Mouse (Mus musculus) G1E-ER4 (cell line): ENCODE measurements around the gene Ptpre. TPM values are rescaled to one million over a fixed set of nuclear protein-coding genes. Genes with fewer than 3 reads are reported as not detected.

Experiments
- GATA1 ChIP-seq: IDR thresholded peaks from one replicate; pipeline ENCODE4 v1.8.0; 2012; ENCODE audit warnings: low read length, inconsistent platforms
- polyA plus RNA-seq: library from polyadenylated mRNA; stranded (reverse); fragments of >175 nt; gene quantifications from 2 replicates; pipeline ENCODE4 v1.2.3, GENCODE M21; 2012

The Ptpre gene
- 23.2 and 25.0 TPM in 2 replicates for polyA plus RNA-seq

DNA sequence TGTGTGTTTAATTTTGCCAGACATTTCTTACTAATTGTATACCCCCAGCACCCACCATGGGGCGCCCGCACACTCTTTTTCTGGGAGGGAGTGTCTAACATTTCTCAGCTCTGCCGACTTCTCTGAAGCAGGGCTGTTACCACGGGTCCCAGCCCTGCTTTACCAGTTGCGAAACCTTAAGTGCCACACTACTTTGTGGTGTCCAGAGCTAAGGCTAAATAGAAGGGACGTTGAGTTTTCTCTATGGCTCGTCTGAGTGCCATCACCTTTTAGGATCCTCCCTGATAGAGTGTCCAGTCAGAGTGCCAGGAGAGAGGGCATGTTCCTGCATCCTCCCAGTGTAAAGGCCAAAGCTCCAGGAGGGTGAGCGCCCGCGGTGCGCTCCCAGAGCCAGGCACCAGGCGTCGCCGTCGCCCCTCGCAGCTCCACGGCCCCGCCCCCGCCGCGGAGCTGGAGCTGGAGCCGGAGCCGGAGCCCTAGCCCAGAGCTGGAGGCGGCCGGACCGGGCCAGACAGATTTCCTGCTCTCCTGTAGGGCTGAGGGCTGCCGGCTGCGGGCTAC lies at the start of gene Ptpre:
Ptpre (plus strand) TSS at position 141 of the 561 bp plus-strand sequence.
- no peak for TF ChIP-seq GATA1

DNA sequence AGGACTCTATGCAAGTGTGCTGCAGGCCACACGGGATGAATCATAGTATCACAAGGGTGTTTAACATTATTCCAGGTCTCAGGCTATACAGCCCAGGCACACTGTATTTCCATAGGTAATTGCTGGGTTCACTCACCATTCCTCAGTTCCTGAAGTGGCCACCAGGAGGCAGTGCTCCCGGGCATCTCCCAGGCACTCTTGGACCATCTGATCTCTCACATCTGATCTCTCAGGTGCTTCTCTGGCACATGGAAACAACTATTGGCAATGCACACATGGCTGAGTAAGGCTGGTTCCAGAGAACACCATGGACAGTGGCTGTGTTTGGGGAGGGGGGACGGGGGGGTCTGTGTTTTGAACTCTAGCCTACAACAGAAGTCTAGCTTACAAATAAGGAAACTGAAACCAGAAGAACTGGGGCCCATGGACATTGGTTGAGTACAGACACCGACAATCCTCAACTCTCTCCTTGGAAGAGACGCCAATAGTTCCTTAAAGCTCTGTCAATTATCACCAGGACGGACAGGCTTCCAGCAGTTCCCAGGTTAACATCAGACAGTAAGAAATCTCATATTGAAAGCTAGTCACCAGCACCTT lies 49.0 kb upstream of the Ptpre start:
- TF ChIP-seq GATA1, result no peak

DNA sequence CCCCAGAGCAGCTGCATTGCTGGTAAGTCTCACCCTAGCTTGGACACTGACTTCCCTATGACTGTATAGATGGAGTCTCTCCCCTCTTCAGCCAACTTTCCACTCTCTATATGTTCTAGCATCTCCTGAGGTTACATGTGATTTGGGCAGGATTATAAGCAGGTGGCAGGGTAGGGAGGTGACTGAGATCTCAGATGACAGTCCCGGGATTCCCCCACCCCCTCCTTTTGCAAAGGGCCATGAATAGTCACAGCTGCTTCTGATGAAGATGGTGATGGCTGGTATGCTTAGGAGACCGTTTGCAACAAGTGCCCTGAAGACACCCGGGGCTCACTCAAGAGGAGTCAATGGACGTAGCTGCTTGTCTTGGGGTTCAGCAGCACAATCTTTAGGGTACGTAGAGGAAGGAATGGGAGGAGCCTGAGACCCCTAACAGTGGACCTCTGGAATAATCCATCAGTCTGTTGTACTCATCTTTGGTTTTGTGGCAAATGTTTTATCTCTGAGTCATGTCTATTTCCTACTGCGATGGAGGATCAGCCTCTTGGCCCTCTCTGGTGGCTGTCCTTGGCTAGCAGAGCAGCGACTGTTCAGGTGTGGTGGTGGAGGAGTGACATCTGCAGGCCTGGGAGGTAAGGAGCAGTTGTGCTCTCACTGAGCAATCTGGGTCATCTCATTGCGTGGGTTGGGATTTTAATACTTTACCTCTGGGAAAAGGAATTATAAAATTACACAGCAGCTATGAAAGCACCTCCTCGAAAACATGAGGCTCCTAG lies 47.4 kb upstream of the Ptpre start:
- TF ChIP-seq GATA1, result no peak

DNA sequence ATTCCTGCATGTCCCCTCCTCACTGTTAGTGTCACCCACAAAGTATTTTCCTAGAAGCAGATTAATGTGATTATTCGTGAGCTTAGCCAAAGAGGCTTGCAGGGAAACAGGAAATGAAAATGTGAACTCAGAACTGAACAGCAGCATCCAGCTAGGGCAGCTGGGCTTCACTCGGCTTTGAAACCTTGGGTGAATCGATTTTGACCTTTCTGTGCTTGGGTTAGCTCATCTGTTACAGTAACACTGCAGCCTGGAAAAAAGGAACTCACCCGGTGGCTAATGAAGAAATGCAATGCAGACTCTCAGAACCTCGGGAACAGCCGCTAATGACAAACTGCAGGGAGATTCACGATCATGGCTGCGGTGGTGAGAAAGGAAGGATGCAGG lies 46.8 kb upstream of the Ptpre start:
- no peak for TF ChIP-seq GATA1

DNA sequence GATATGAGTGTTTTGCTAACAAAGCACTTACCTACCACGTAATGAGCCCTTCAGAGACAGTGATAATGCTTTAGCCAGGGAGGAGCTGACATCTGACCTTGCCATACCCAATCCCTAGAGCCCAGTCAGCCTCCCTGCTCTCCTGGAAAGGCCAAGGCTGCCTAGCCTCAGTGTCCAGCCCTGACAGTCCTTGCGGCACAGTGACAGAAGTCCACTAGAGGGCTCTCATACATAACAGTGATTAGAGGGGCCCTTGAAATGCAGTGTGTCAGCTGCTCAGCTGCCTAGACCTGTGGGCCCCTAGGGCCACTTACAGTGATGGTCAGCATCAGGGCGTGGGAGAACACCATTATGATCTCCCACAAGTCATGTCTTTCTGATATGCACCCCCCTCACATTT lies 42.0 kb upstream of the Ptpre start:
- TF ChIP-seq GATA1, result no peak

DNA sequence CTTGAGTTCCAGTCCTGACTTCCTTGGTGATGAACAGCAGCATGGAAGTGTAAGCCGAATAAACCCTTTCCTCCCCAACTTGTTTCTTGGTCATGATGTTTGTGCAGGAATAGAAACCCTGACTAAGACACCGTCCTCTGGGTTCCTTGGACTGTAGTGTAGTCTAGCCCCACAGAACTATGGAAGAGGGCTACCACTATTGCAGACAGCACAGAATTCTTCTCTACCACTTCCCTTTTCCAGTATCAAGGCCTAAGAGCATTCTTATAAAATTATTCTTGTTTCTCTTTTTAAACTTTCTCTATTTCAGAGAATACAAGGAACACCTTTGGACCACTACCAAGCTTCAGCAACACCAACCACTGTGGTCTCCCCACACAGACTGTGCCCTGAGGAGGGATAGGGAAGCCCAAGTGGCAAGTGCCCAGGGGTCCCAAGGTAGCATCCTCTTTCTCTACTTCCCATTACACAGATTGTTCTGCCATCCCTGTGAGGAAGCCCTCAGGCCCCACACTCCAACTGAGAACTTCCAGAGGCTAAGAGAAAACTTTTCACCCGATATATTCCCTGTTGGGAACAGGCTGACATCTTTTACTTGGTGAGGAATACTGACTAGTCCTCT lies 38.6 kb upstream of the Ptpre start:
- TF ChIP-seq GATA1, result no peak

DNA sequence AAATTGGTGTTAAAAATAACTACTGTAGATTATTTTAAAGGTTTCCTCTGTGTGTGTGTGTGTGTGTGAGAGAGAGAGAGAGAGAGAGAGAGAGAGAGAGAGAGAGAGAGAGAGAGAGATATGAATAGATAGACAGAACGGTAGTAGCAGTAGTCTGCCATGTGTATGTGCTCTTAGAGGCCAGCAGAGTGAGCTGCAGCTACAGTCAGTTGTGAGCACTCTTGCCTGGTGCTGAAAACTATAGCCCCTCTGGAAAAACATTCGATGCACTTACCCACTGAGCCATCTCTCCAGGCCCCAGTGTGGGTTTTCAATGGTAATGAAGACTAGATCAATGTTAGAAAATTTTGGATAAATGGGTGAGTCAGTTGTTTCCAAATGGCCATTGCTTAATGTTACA lies 37.9 kb upstream of the Ptpre start:
- TF ChIP-seq GATA1, result no peak

DNA sequence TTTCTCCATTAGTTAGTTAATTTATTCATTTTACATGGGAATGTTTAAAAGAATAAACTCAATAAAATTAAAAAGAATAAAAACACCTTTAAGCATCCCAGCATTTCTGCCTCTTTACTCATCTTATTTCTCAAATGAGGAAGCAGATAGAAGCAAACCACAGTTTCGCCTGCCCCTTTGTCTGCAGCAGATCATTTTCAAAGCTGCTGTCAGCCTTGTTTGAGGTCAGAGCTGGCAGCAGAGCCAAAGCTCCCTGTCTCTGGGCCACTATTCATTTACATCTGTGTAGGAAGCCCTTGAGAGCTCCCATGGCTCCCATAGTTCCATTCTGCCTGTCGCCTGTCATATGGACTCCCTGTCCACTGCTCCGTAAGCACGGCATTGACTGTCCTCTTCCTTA lies 28.7 kb upstream of the Ptpre start:
- TF ChIP-seq GATA1, result no peak

DNA sequence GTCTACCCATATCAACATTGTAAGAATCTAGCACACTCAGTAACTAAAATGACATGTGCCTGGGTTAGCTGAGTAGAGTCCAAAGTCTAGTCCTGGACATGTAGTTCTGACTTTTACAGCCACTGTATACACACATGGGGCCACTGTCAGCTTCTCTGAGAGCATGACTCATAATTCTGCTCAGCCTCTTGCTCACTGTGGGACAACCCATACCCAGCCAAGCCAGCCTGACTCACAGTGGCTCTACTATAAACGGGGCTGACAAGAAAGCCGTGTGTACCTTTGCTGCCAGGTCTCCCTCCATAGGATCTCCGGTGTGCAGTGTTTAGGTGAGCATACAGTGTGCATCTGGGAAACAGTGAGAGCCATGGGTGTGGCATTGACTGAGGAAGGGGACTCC lies 28.0 kb upstream of the Ptpre start:
- TF ChIP-seq GATA1, result no peak

DNA sequence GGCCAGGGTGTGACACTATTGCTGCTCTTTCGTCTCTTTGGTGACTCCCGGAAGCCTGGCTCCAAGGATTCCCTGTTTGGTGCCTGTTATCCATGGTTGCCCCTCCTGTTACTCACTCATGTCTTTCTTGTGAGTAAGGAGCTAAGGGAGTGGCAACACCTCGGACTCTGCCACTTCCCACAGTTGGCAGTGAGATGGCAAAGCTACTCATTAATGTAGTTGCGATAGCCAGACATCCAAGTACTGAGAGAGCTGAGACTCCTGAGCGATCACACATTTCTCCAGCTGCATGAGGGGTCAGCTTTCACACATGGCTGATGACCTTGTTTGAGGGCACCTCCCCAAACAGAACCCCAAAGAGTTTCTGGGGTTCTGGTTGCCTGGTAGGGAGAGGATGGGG lies 26.9 kb upstream of the Ptpre start:
- TF ChIP-seq GATA1, result no peak

DNA sequence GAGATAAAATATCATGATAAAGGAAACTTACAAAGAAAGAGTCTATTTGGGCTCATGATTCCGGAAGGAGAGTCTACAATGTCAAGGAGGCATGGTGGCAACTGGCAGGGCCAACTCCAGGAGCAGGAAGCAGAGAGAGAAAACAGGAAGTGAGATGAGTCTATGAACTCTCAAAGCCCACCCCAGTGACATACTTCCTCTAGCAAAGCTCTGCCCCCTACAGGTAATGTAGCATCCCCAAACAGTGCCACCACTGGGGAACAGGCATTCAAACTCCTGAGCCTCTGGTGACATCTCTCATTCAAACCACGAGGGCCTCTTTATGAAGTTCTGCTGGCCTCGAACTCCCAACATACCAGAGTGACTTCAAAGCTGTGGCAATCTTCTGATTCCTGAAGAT lies 25.6 kb upstream of the Ptpre start:
- TF ChIP-seq GATA1, result no peak

DNA sequence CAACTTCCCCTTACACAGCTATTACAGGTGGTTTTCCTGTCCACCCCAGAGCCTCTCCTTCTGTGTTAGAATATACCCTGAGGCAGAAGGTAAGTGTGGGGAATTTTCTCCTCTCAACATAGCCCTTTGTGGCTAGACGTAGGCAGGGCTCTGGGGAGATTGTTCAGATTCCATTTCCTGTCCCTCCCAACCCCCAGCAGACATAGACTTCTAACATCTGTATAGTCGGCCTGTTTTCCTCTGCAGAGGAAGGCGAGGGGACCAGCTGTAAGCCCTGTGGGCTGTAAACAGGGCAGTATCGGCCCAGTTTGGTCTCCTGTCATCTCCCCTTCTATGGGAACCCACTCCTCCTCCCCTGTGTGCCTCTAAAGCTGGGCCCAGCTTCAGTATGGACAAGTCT lies 20.1 kb upstream of the Ptpre start:
- TF ChIP-seq GATA1, result no peak

DNA sequence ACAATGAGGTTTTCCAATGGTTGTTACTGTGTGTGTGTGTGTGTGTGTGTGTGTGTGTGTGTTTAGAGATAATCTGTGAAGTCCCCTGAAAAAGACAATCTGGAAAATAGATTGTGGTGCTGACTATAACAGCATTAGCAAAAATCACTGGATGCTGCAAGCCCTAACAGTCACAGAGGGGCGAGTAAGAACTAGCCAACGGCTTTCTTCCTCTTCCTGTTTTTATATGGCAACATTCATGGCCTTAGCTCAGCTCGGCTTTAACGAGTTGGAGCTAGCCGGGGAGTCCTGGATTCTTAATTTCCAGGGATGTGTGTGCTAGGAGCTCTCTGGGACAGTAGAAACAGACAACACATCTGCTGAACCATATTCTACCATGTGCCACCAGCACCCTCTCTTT lies 17.0 kb upstream of the Ptpre start:
- no peak for TF ChIP-seq GATA1

DNA sequence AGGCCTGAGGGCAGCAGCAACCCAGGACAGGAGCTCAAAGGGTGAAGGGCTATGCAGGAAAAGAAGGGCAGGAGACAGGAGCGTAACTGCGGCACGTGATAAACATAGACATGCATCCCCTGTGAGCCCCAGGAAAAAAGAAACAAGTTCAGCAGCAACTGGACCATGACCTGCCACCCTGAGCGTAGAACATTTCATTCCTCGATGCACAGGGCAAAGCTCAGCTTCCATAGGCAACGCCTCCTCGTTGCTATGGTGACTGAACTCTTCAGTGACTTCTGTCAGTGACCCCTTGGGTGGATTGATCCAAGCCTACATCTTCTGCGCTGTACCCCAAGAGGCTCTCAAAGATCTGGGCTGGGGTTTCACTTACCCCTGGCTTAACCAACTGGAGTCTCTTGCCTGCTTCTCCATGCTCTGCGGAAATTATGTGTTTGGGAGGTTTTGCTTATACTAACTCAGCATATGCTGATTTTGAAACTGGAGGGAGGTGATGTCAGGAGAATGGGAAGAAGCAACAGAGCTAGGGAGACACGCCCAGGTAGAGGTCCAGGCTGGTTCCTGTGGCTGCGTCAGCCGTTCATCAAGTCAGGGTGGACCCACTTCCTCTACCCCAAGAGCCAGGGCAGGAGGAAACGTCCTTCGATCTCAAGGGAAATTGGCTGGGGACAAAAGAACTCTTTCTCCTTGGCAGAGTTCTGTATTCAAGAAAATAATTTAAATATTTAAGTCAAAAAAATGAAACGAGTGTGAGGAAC lies 15.3 kb upstream of the Ptpre start:
- no peak for TF ChIP-seq GATA1

DNA sequence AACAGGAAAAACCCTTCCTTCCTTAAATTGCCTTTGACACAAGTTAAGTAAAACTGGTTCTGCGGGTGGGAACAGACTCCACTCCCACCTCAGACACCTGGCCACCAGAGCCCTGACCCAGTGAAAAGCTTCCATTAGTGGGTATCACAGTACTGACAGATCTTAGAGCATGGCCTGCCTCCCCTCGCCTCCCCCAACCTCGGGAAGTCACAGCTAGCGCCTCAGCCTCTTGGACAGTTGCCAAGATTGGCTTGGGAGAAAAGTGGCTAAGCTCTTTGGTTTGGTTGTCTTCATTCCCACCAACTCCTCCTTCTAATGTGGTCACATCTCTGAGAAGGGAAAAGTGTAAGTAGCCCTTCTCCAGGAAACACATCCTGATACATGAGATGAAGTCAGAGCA lies 13.3 kb upstream of the Ptpre start:
- no peak for TF ChIP-seq GATA1

DNA sequence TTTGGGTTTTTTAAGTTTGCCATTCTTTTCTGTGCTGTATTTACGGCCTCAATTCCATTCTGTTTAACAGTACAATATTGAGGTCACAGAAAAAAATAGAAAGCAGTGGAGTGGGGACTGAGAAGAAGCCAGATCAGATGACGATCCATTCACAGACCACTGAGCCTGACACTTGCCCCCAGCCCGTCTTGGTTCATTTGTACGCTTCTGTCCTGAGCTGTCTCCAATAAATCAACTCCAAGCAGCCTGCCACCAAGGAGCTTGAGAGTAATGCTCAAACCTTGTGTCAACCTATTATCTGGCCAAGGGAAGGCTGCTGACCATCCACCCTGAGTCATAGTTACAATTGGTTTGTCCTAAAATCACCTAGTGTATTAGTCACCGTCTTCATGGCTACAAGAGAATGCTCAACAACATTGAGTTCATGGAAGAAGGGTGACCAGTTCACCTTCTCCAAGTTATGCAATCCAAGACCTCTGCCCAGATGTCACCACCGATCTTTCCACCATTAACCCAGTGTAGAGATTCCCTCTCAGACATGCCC lies 12.8 kb upstream of the Ptpre start:
- TF ChIP-seq GATA1, result no peak
